Mouse (Mus musculus) heart, embryonic 14.5 days (tissue): ENCODE measurements at regions not wholly inside any gene's neighbourhood (a gene's known extent, or its start where the extent isn't known, plus 50 kb on each side); places are given as distances from the start of the nearest gene placed in this dataset.

Experiments used
- ATAC-seq: fragments of 200-750 bp; cut with Nextera tagmentation; 2 replicates; pipeline ENCODE4 v1.8.0; 2017; ENCODE audit warnings: low read depth, moderate TSS enrichment; ENCODE audit not compliant: insufficient number of reproducible peaks, insufficient read depth, low FRiP score
- H3K27ac ChIP-seq, 2 experiments: fragments of 200-500 bp in 1 of 2; fragments of 300-500 bp in 1 of 2; sonication (generic) in 1 of 2; replicated peaks in 1 of 2; 2 replicates each; pipeline ENCODE4 v1.5.1; 2012 to 2014; ENCODE audit warnings: low read depth in 2 of 2, low read length in 2 of 2, control low read depth in 1 of 2, mild to moderate bottlenecking in 1 of 2, mixed read lengths in 1 of 2; ENCODE audit not compliant: control insufficient read depth in 1 of 2, insufficient read depth in 1 of 2
- H3K27me3 ChIP-seq: fragments of 300-500 bp; sonication (generic); 2 replicates; pipeline ENCODE4 v1.6.1; 2014; ENCODE audit warnings: mild to moderate bottlenecking, low read length, control low read depth; ENCODE audit not compliant: control insufficient read depth, insufficient read depth
- H3K36me3 ChIP-seq: fragments of 300-500 bp; sonication (generic); 2 replicates; pipeline ENCODE4 v1.6.1; 2014; ENCODE audit warnings: mild to moderate bottlenecking, control low read depth, low read length, mixed read lengths; ENCODE audit not compliant: control insufficient read depth, insufficient read depth
- H3K4me1 ChIP-seq, 2 experiments: fragments of 200-500 bp in 1 of 2; fragments of 300-500 bp in 1 of 2; sonication (generic) in 1 of 2; 2 replicates each; pipeline ENCODE4 v1.6.1; 2012 to 2014; ENCODE audit warnings: low read length in 2 of 2, control low read depth in 1 of 2, mixed read lengths in 1 of 2; ENCODE audit not compliant: control insufficient read depth in 2 of 2, insufficient read depth in 2 of 2
- H3K4me2 ChIP-seq: fragments of 300-500 bp; sonication (generic); 2 replicates; pipeline ENCODE4 v1.6.1; 2014; ENCODE audit warnings: mild to moderate bottlenecking, low read length
- H3K4me3 ChIP-seq, 2 experiments: fragments of 200-500 bp in 1 of 2; fragments of 300-500 bp in 1 of 2; sonication (generic) in 1 of 2; 2 replicates each; pipeline ENCODE4 v1.5.1; 2012 to 2014; ENCODE audit warnings: low read length in 2 of 2, mild to moderate bottlenecking in 2 of 2, control low read depth in 1 of 2, low read depth in 1 of 2, moderate library complexity in 1 of 2; ENCODE audit not compliant: control insufficient read depth in 1 of 2, insufficient read depth in 1 of 2
- H3K9ac ChIP-seq: fragments of 300-500 bp; sonication (generic); 2 replicates; pipeline ENCODE4 v1.6.1; 2014; ENCODE audit warnings: mild to moderate bottlenecking, low read length
- H3K9me3 ChIP-seq: fragments of 300-500 bp; sonication (generic); 2 replicates; pipeline ENCODE4 v1.6.1; 2016; ENCODE audit warnings: low read length, control low read depth; ENCODE audit not compliant: control insufficient read depth
- WGBS: fragments of 180-500 bp; shearing (Covaris S2); extraction: QIAGEN DNeasy Blood & Tissue Kit; methylation state at CpG from one replicate; pipeline ENCODE4 v1.1.7; 2014; 5-methylcytosine and 5-hydroxymethylcytosine counted together

DNA sequence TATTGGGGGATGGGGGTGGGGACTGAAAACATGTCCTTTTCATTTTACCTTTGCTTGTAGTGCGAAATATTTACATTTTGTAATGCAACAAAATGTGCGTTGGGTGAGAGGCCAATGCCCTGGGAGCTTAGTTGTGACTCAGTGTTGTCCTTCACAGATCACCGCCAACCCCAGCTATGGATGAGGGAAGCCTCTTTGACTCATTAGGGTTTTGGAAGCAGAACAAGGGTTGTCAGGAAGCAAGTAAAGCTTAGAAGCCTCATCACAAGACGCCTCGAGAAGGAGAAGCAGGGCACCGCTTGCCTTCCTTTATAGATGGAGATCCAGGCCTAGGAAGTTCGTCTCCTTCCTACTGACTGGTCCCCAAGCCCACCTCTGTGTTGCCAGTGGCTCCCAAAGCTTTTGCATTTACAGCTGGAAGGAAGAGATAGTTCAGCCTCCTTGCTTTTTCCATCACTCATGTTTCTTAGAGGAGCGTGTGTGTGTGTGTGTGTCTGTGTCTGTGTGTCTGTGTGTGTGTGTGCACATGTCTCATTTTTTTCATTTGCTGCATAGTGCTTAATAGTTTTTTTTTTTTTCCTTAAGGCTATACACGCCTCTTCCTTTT lies 1297.2 kb upstream of the A1bg start:
- H3K9me3 ChIP-seq: no peaks in the 10 kb centered on the region
- H3K4me2 ChIP-seq: no peak overlapping the region
- H3K27ac ChIP-seq: no peak overlapping the region
- peaks cover 10 to 22% of the 10 kb centered on the region in 2 experiments; a peak in 3 of 4 replicates for H3K4me1 ChIP-seq
- H3K4me3 ChIP-seq: no peak overlapping the region
- H3K9ac ChIP-seq: no peak overlapping the region
- H3K27me3 ChIP-seq: no peaks in the 10 kb centered on the region
- WGBS: 90% methylated on average over 9 of the region's 9 CpGs
- H3K36me3 ChIP-seq: no peaks in the 10 kb centered on the region
- ATAC-seq: no peak

DNA sequence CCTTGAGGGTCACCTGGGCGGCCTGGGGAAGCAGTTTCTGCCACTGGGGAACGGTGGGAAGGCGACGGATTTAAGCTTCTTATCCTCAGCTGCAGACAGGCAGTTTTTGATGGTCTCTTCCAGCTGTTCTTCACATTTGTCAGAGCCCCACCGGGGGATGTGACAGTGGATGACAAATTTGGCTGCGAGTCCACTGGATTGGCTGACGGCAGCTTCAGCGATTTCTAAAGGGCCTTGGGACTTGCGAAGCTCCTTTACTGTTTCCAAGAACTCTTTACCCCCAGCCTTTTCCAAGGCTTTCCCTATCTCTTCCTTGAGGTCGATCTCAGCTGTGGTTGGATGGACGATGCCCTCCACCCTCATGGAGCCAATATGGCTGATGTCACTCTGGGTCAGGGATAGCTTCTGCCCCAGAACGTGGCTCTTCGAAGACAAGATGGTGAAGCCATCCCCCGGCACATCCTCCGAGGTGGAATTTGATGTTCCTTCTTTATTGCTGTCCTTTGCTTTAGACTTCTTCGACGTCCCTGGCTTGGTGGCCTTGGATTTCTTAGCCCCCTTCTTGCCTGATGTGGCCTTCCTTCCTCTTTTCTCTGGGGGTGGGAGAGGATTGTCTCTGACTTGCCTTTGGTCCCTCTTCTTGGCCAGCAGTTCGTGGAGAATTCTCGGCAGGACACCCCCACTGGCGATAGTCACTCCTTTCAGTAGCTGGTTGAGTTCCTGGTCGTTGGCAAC lies 1295.7 kb upstream of the A1bg start:
- 88% methylated on average over 21 of the region's 21 CpGs for WGBS
- H3K4me2 ChIP-seq: no peak overlapping the region

DNA sequence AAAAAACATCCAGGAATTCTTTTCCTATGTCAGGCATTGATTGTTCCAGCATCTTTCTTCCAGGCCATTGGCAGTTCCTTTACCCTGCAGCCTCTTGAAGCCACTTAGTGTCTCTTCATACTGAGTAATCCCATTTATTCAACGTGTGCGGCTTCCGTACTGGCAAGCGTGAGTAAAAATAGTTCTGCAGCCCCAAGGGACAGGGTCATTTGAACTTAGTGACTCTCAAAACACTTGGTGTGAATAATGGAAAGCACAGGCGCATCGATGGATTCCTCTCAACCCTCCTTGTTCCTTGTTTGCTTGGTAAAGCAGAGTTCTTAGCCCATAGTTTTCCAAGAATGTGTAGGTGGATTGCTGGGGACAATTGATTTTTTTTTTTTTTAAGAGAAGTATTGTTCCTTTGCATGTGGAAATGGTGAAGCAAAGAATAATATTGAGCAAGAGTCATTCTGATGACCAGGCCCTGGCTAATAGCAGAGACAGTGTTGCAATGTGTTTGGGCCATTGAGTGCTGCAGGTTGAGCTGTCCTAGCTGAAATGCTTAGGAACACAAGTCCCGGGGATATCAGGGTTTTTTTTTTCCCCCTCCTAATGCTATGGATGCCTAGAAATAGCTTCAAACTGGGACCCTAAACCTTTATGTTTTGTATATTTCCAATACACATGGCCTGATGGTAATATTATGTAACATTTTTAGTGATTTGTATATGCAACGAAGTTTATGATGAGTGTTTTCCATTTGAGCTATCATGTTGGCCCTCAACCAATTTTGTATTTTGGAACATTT lies 1294.1 kb upstream of the A1bg start:
- no peaks in the 10 kb centered on the region for H3K27me3 ChIP-seq
- no peak overlapping the region for H3K9ac ChIP-seq
- no peak overlapping the region for H3K4me2 ChIP-seq
- peaks cover 10 to 24% of the 10 kb centered on the region in 2 experiments; a peak in 2 of 4 replicates for H3K4me1 ChIP-seq
- no peak for ATAC-seq
- no peak overlapping the region for H3K4me3 ChIP-seq
- H3K9me3 ChIP-seq: no peaks in the 10 kb centered on the region
- H3K27ac ChIP-seq: no peak overlapping the region
- 32% methylated on average over 8 of the region's 8 CpGs for WGBS
- H3K36me3 ChIP-seq: no peaks in the 10 kb centered on the region

More for the DNA sequence above, 1295.7 kb upstream of the A1bg start:
- no peak overlapping the region for H3K4me3 ChIP-seq
- no peak for ATAC-seq
- no peaks in the 10 kb centered on the region for H3K27me3 ChIP-seq
- no peaks in the 10 kb centered on the region for H3K36me3 ChIP-seq
- H3K4me1 ChIP-seq: peaks cover 10 to 27% of the 10 kb centered on the region in 2 experiments; a peak in 3 of 4 replicates
- no peak overlapping the region for H3K27ac ChIP-seq
- H3K9me3 ChIP-seq: no peaks in the 10 kb centered on the region
- no peak overlapping the region for H3K9ac ChIP-seq

DNA sequence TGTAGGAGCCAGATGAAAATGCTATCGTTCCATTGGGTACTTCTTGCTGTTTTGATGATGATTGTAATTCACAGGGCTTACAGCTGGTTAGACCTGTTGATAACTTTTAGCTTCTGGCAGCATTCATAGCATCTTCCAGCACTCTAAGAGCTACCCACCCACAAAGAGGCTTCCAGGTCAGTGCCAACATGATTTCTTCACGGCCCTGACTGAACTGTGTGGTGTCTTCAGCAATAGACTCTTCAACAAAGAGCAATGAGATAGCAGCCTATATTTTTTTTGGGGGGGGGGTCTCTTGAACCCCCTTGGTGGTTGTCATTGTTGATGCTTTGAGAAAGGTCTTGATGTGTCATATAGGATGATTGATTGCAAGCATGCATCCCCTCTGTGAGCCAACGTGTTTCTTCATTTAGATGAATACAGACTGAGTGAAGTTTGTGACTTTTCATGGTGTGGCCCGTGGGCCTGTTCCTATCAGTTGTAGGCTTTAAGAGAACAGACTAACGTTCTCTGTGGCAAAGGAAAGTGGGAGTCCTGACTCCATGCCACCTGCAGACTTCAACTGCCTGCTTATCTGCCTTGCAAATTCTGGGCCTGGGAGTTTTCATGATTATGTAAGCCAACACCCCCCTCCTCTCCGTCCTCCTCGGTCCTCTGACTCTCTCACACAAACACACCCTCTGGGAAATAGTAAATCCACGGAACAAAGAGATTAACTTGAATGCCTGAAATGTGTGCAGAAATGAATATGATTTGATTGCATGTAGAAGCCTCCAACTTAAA lies 1293.0 kb upstream of the A1bg start:
- H3K9me3 ChIP-seq: no peaks in the 10 kb centered on the region
- 42% methylated on average over 8 of the region's 8 CpGs for WGBS
- H3K4me2 ChIP-seq: no peak overlapping the region
- H3K9ac ChIP-seq: no peak overlapping the region
- no peak overlapping the region for H3K4me3 ChIP-seq
- peaks cover 7 to 19% of the 10 kb centered on the region in 2 experiments; a peak in 2 of 4 replicates for H3K4me1 ChIP-seq
- no peaks in the 10 kb centered on the region for H3K27me3 ChIP-seq
- 0 out of 2 replicates have a peak, but pooled peaks have one; percentile 21 for ATAC-seq
- H3K36me3 ChIP-seq: no peaks in the 10 kb centered on the region
- no peak overlapping the region for H3K27ac ChIP-seq

DNA sequence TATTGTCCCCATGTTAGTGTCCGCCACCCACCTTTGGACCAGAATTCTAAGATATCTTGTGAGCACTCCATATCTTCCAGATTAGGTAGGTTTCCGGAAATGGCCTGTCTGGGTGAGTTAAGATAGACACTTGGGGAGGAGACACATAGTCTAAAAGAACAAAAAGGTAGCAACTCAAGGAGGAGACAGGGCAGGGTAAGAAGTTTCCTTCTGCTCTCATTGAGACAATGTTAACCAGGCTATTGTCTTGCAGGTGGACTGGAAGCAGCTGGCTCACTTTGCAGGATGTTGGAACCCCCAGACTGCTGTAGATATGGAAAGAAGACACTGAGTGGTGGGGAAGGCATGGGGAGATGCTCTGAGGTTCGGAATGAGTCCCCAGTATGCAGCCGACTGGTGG lies 1291.5 kb upstream of the A1bg start:
- H3K27me3 ChIP-seq: no peaks in the 10 kb centered on the region
- H3K27ac ChIP-seq: no peak overlapping the region
- H3K9me3 ChIP-seq: no peaks in the 10 kb centered on the region
- no peak for ATAC-seq
- no peaks in the 10 kb centered on the region for H3K36me3 ChIP-seq
- H3K4me1 ChIP-seq: peaks cover 11 to 26% of the 10 kb centered on the region in 2 experiments
- no peak overlapping the region for H3K4me3 ChIP-seq
- 76% methylated on average over 4 of the region's 4 CpGs for WGBS
- H3K9ac ChIP-seq: no peak overlapping the region
- H3K4me2 ChIP-seq: no peak overlapping the region

DNA sequence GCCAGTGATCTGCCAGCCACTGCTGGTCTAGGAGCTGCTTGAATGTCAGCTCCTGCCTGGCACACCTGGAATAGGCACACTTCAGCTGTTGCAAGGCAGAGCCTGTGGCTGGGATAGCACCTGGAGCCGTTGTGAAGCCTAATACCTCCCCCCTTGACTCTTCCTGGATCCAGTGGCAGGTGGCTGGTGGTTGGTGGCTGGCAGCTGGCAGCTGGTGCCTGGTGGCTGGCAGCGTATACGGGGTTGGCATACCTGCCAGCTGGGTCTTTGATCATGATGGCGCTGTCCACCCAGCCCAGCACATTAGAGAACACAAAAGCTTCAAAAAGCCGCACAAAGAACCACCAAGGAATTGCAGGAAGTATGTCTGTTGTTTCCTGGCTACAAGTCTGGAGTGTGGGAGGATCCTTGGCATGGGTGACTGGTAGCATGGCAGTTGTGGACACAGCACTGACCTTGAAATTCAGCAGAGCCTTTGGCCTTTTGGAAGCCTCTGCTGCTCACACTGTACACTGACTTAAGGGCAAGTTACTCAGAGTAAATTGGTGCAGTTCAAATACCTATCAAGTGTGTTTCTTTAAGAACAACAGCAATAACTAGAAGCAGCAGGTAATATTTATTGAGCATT lies 1289.6 kb upstream of the A1bg start:
- H3K27me3 ChIP-seq: no peaks in the 10 kb centered on the region
- H3K27ac ChIP-seq: no peak overlapping the region
- no peak overlapping the region for H3K9ac ChIP-seq
- no peaks in the 10 kb centered on the region for H3K36me3 ChIP-seq
- H3K4me3 ChIP-seq: no peak overlapping the region
- no peak overlapping the region for H3K4me2 ChIP-seq
- no peak for ATAC-seq
- H3K4me1 ChIP-seq: peaks cover 11 to 26% of the 10 kb centered on the region in 2 experiments
- WGBS: 92% methylated on average over 5 of the region's 5 CpGs
- no peaks in the 10 kb centered on the region for H3K9me3 ChIP-seq
